Mouse (Mus musculus): ENCODE data around the gene Dixdc1.

The Dixdc1 gene

GRCm38 (mm10) chr9:50698418-50699409, 40.6 kb downstream of the Dixdc1 start:
- peak; percentile 69 for DNase-seq

- peak; percentile 88 for DNase-seq
Measured at GRCm38 (mm10) chr9:50697706-50698041, 41.6 kb downstream of the Dixdc1 start.

- DNase-seq = no peak
Measured at GRCm38 (mm10) chr9:50696851-50697705, 42.2 kb downstream of the Dixdc1 start.

GRCm38 (mm10) chr9:50695153-50695552, 44.2 kb downstream of the Dixdc1 start:
- peak; percentile 51 for DNase-seq

GRCm38 (mm10) chr9:50693631-50694030, 45.7 kb downstream of the Dixdc1 start:
- DNase-seq = peak; percentile 67

- DNase-seq = peak; percentile 48
Measured at GRCm38 (mm10) chr9:50692626-50693580, 46.4 kb downstream of the Dixdc1 start.

GRCm38 (mm10) chr9:50686866-50687652, 52.3 kb downstream of the Dixdc1 start:
- DNase-seq = no peak

GRCm38 (mm10) chr9:50681727-50682126, 57.6 kb downstream of the Dixdc1 start:
- DNase-seq = no peak

- no peak for DNase-seq
Measured at GRCm38 (mm10) chr9:50679406-50679805, 59.9 kb downstream of the Dixdc1 start.

GRCm38 (mm10) chr9:50674771-50675170, 64.5 kb downstream of the Dixdc1 start:
- no peak for DNase-seq

- DNase-seq = peak; percentile 68
Measured at GRCm38 (mm10) chr9:50670690-50671089, 68.6 kb downstream of the Dixdc1 start.

GRCm38 (mm10) chr9:50667579-50668498, 71.5 kb downstream of the Dixdc1 start:
- DNase-seq = no peak

- DNase-seq = no peak
Measured at GRCm38 (mm10) chr9:50666442-50666841, 72.9 kb downstream of the Dixdc1 start.

- no peak for DNase-seq
Measured at GRCm38 (mm10) chr9:50664826-50665225, 74.5 kb downstream of the Dixdc1 start.

- DNase-seq = peak; percentile 40
Measured at GRCm38 (mm10) chr9:50660431-50660830, 78.9 kb downstream of the Dixdc1 start.

GRCm38 (mm10) chr9:50659392-50660217, 79.7 kb downstream of the Dixdc1 start, which contains the start of gene Dlat:
Dlat (minus strand) TSS chr9:50659780.
- peak; percentile 95 for DNase-seq

GRCm38 (mm10) chr9:50658941-50659388, 80.4 kb downstream of the Dixdc1 start:
- no peak for DNase-seq

- DNase-seq = no peak
Measured at GRCm38 (mm10) chr9:50658391-50658790, 80.9 kb downstream of the Dixdc1 start.

- no peak for DNase-seq
Measured at GRCm38 (mm10) chr9:50650503-50650902, 88.8 kb downstream of the Dixdc1 start.
